Mouse (Mus musculus): ENCODE data around the gene ccdc198. TPM values are rescaled to one million over a fixed set of nuclear protein-coding genes. Genes with fewer than 3 reads are reported as not detected.
A peak's percentile ranks its signal among the peaks of the same experiment; 100 is the strongest.
"Not testable (repeated sequence)": the region's sequence is repeated elsewhere in the genome, so short reads cannot be mapped to it uniquely, and the experiment has no call there.

The ccdc198 gene
- polyA plus RNA-seq, 1 experiment from 2014 or later, result 2.6 TPM

- not testable (repeated sequence) for H3K27ac ChIP-seq (ENCODE audit: low read depth, low read length); DNase-seq (ENCODE audit: low spot score); H3K27me3 ChIP-seq (replicated peaks; ENCODE audit: control insufficient read depth, insufficient read depth, low read length); H3K36me3 ChIP-seq (ENCODE audit: control insufficient read depth, insufficient read depth, low read length); H3K4me3 ChIP-seq (ENCODE audit: low read depth, low read length); H3K4me2 ChIP-seq; H3K4me1 ChIP-seq (replicated peaks; ENCODE audit: control insufficient read depth, insufficient read depth, low read length); H3K9me3 ChIP-seq (ENCODE audit: control insufficient read depth, low read length); H3K9ac ChIP-seq (ENCODE audit: low read depth, low read length); ATAC-seq (replicated peaks; ENCODE audit: low FRiP score)
- WGBS, result 74% methylated on average over 4 of the region's 4 CpGs
Measured at GRCm38 (mm10) chr14:49219466-49220022, 25.7 kb downstream of the ccdc198 start.

GRCm38 (mm10) chr14:49218677-49219076 lies 26.6 kb downstream of the ccdc198 start:
- Histone ChIP-seq H3K4me3 (ENCODE audit: low read depth, low read length) (no peak overlapping the region), H3K36me3 (ENCODE audit: control insufficient read depth, insufficient read depth, low read length) (no peaks in the 10 kb centered on the region), H3K4me1 (replicated peaks; ENCODE audit: control insufficient read depth, insufficient read depth, low read length) (no peaks in the 10 kb centered on the region), H3K27me3 (replicated peaks; ENCODE audit: control insufficient read depth, insufficient read depth, low read length) (no peaks in the 10 kb centered on the region), H3K4me2 (no peak overlapping the region), H3K27ac (ENCODE audit: low read depth, low read length) (no peak overlapping the region), H3K9me3 (ENCODE audit: control insufficient read depth, low read length) (no peaks in the 10 kb centered on the region), H3K9ac (ENCODE audit: low read depth, low read length) (no peak overlapping the region)
- 61% methylated on average over 7 of the region's 7 CpGs for WGBS
- ATAC-seq (replicated peaks; ENCODE audit: low FRiP score) (no peak), DNase-seq (ENCODE audit: low spot score) (no peak)

GRCm38 (mm10) chr14:49210215-49210614 lies 35.1 kb downstream of the ccdc198 start:
- H3K27me3 ChIP-seq (replicated peaks; ENCODE audit: control insufficient read depth, insufficient read depth, low read length); ATAC-seq (replicated peaks; ENCODE audit: low FRiP score); H3K4me1 ChIP-seq (replicated peaks; ENCODE audit: control insufficient read depth, insufficient read depth, low read length); H3K4me3 ChIP-seq (ENCODE audit: low read depth, low read length); H3K9ac ChIP-seq (ENCODE audit: low read depth, low read length); H3K27ac ChIP-seq (ENCODE audit: low read depth, low read length); H3K36me3 ChIP-seq (ENCODE audit: control insufficient read depth, insufficient read depth, low read length); DNase-seq (ENCODE audit: low spot score); H3K4me2 ChIP-seq; H3K9me3 ChIP-seq (ENCODE audit: control insufficient read depth, low read length): not testable (repeated sequence)
- WGBS, result 78% methylated on average over 3 of the region's 3 CpGs

GRCm38 (mm10) chr14:49201073-49201778 lies 44.0 kb downstream of the ccdc198 start:
- H3K4me3 ChIP-seq (ENCODE audit: low read depth, low read length), result no peak overlapping the region
- no peaks in the 10 kb centered on the region for H3K27me3 ChIP-seq (replicated peaks; ENCODE audit: control insufficient read depth, insufficient read depth, low read length)
- no peak overlapping the region for H3K4me2 ChIP-seq
- no peaks in the 10 kb centered on the region for H3K36me3 ChIP-seq (ENCODE audit: control insufficient read depth, insufficient read depth, low read length)
- H3K27ac ChIP-seq (ENCODE audit: low read depth, low read length), result no peak overlapping the region
- H3K4me1 ChIP-seq (replicated peaks; ENCODE audit: control insufficient read depth, insufficient read depth, low read length), result no peaks in the 10 kb centered on the region
- no peak for DNase-seq (ENCODE audit: low spot score)
- H3K9ac ChIP-seq (ENCODE audit: low read depth, low read length), result no peak overlapping the region
- no peaks in the 10 kb centered on the region for H3K9me3 ChIP-seq (ENCODE audit: control insufficient read depth, low read length)
- no peak for ATAC-seq (replicated peaks; ENCODE audit: low FRiP score)
- whole genome bisulfite sequencing, result 64% methylated on average over 9 of the region's 9 CpGs

GRCm38 (mm10) chr14:49197031-49197527 lies 48.2 kb downstream of the ccdc198 start:
- Histone ChIP-seq H3K4me3 (ENCODE audit: low read depth, low read length) (no peak overlapping the region), H3K27ac (ENCODE audit: low read depth, low read length) (no peak overlapping the region), H3K9me3 (ENCODE audit: control insufficient read depth, low read length) (no peaks in the 10 kb centered on the region), H3K9ac (ENCODE audit: low read depth, low read length) (no peak overlapping the region), H3K4me2 (no peak overlapping the region), H3K4me1 (replicated peaks; ENCODE audit: control insufficient read depth, insufficient read depth, low read length) (no peaks in the 10 kb centered on the region), H3K27me3 (replicated peaks; ENCODE audit: control insufficient read depth, insufficient read depth, low read length) (no peaks in the 10 kb centered on the region), H3K36me3 (ENCODE audit: control insufficient read depth, insufficient read depth, low read length) (no peaks in the 10 kb centered on the region)
- DNase-seq (ENCODE audit: low spot score) (no peak), ATAC-seq (replicated peaks; ENCODE audit: low FRiP score) (no peak)
- WGBS, result 86% methylated on average over 2 of the region's 2 CpGs

- Histone ChIP-seq H3K27ac (ENCODE audit: low read depth, low read length) (no peak overlapping the region), H3K9me3 (ENCODE audit: control insufficient read depth, low read length) (no peaks in the 10 kb centered on the region), H3K4me3 (ENCODE audit: low read depth, low read length) (no peak overlapping the region), H3K9ac (ENCODE audit: low read depth, low read length) (no peak overlapping the region), H3K27me3 (replicated peaks; ENCODE audit: control insufficient read depth, insufficient read depth, low read length) (no peaks in the 10 kb centered on the region), H3K4me2 (no peak overlapping the region), H3K36me3 (ENCODE audit: control insufficient read depth, insufficient read depth, low read length) (peaks cover 15% of the 10 kb centered on the region; the same call in 1 of the 2 replicates), H3K4me1 (replicated peaks; ENCODE audit: control insufficient read depth, insufficient read depth, low read length) (no peaks in the 10 kb centered on the region; the same call in 1 of the 2 replicates)
- ATAC-seq (replicated peaks; ENCODE audit: low FRiP score) (no peak), DNase-seq (ENCODE audit: low spot score) (no peak)
- 90% methylated on average over 2 of the region's 2 CpGs for WGBS
Measured at GRCm38 (mm10) chr14:49186270-49186669, 59.0 kb downstream of the ccdc198 start.

- H3K36me3 ChIP-seq (ENCODE audit: control insufficient read depth, insufficient read depth, low read length), result peaks cover 9% of the 10 kb centered on the region; the same call in 1 of the 2 replicates
Measured at GRCm38 (mm10) chr14:49179736-49180135, 65.5 kb downstream of the ccdc198 start.

GRCm38 (mm10) chr14:49173290-49174135 lies 71.8 kb downstream of the ccdc198 start:
- Histone ChIP-seq H3K27me3 (replicated peaks; ENCODE audit: control insufficient read depth, insufficient read depth, low read length) (no peaks in the 10 kb centered on the region), H3K9me3 (ENCODE audit: control insufficient read depth, low read length) (no peaks in the 10 kb centered on the region), H3K4me3 (ENCODE audit: low read depth, low read length) (peak overlapping the region; percentile 91), H3K9ac (ENCODE audit: low read depth, low read length) (peak overlapping the region; percentile 91), H3K4me1 (replicated peaks; ENCODE audit: control insufficient read depth, insufficient read depth, low read length) (peaks cover 14% of the 10 kb centered on the region), H3K36me3 (ENCODE audit: control insufficient read depth, insufficient read depth, low read length) (no peaks in the 10 kb centered on the region), H3K4me2 (peak overlapping the region; percentile 83), H3K27ac (ENCODE audit: low read depth, low read length) (no peak overlapping the region)
- ATAC-seq (replicated peaks; ENCODE audit: low FRiP score) (no peak), DNase-seq (ENCODE audit: low spot score) (no peak)
- 53% methylated on average over 16 of the region's 16 CpGs for WGBS

More at GRCm38 (mm10) chr14:49179736-49180135, 65.5 kb downstream of the ccdc198 start:
- Histone ChIP-seq H3K4me2 (no peak overlapping the region), H3K9ac (ENCODE audit: low read depth, low read length) (no peak overlapping the region), H3K9me3 (ENCODE audit: control insufficient read depth, low read length) (no peaks in the 10 kb centered on the region), H3K4me3 (ENCODE audit: low read depth, low read length) (no peak overlapping the region), H3K4me1 (replicated peaks; ENCODE audit: control insufficient read depth, insufficient read depth, low read length) (peaks cover under 1% of the 10 kb centered on the region), H3K27ac (ENCODE audit: low read depth, low read length) (no peak overlapping the region), H3K27me3 (replicated peaks; ENCODE audit: control insufficient read depth, insufficient read depth, low read length) (no peaks in the 10 kb centered on the region)
- ATAC-seq (replicated peaks; ENCODE audit: low FRiP score) (no peak), DNase-seq (ENCODE audit: low spot score) (no peak)
- 82% methylated on average over 3 of the region's 3 CpGs for WGBS
